Mouse (Mus musculus) brain, embryonic 14.5 days (tissue): ENCODE measurements around the gene Camta1.

ENCODE experiments used
- CTCF ChIP-seq: fragments of 200-500 bp; IDR thresholded peaks from 2 replicates; pipeline ENCODE4 v1.5.1; 2012; ENCODE audit warnings: inconsistent platforms, mild to moderate bottlenecking, moderate library complexity, borderline replicate concordance; ENCODE audit not compliant: insufficient read depth, insufficient read length; ENCODE audit errors: extremely low read depth
- POLR2A ChIP-seq: fragments of 200-500 bp; IDR thresholded peaks from 2 replicates; pipeline ENCODE4 v1.6.1; 2012; ENCODE audit warnings: mild to moderate bottlenecking, inconsistent platforms, borderline replicate concordance; ENCODE audit not compliant: poor library complexity, insufficient read depth, insufficient read length, severe bottlenecking; ENCODE audit errors: extremely low read depth

- TF ChIP-seq CTCF: no peak
- TF ChIP-seq POLR2A: no peak
Measured at GRCm38 (mm10) chr4:151185750-151186149, 675.9 kb downstream of the Camta1 start.
